Mouse (Mus musculus) CH12.LX (cell line): ENCODE data around the gene Yars. TPM values are rescaled to one million over a fixed set of nuclear protein-coding genes. Genes with fewer than 3 reads are reported as not detected.

Experiments
- DNase-seq: peaks from one replicate; pipeline ENCODE4 v3.0.0-alpha.2; 2013; ENCODE audit errors: extremely low read depth
- H3K27ac ChIP-seq: 2 replicates; pipeline ENCODE4 v1.5.1; 2012; ENCODE audit warnings: low read depth, mild to moderate bottlenecking, control low read depth, moderate library complexity; ENCODE audit not compliant: insufficient read depth
- H3K27me3 ChIP-seq: replicated peaks from 2 replicates; pipeline ENCODE3; 2012; ENCODE audit warnings: inconsistent platforms
- H3K36me3 ChIP-seq, 2 experiments: replicated peaks in 1 of 2; 2 replicates each; pipeline versions ENCODE3 to v1.6.1; 2012; ENCODE audit warnings: inconsistent platforms in 1 of 2, low read length in 1 of 2, mild to moderate bottlenecking in 1 of 2, mixed read lengths in 1 of 2, moderate library complexity in 1 of 2; ENCODE audit not compliant: control insufficient read depth in 1 of 2, insufficient read depth in 1 of 2
- H3K4me1 ChIP-seq, 2 experiments: 2 replicates each; pipeline ENCODE4 v1.6.1; 2012; ENCODE audit warnings: inconsistent platforms in 1 of 2, moderate library complexity in 1 of 2; ENCODE audit not compliant: insufficient read depth in 2 of 2, control insufficient read depth in 1 of 2
- H3K4me2 ChIP-seq: 2 replicates; pipeline ENCODE4 v1.6.1; 2012; ENCODE audit warnings: low read depth, mild to moderate bottlenecking, control low read depth; ENCODE audit not compliant: poor library complexity, insufficient read depth, severe bottlenecking
- H3K4me3 ChIP-seq, 3 experiments: fragments of 150-350 bp in 1 of 3; sonication (generic) in 1 of 3; replicated peaks in 1 of 3; 2 replicates each; pipeline versions ENCODE3 to v1.5.1; 2011 to 2012; ENCODE audit warnings: low read depth in 2 of 3, low read length in 2 of 3, mild to moderate bottlenecking in 2 of 3, moderate library complexity in 2 of 3, control low read depth in 1 of 3, improper control_type of control experiment in 1 of 3, inconsistent platforms in 1 of 3, mixed read lengths in 1 of 3; ENCODE audit not compliant: poor library complexity in 1 of 3
- H3K79me2 ChIP-seq: replicated peaks from 2 replicates; pipeline ENCODE4 v1.6.1; 2012; ENCODE audit warnings: mild to moderate bottlenecking, moderate library complexity; ENCODE audit not compliant: control insufficient read depth, poor library complexity, insufficient read depth, severe bottlenecking; ENCODE audit errors: extremely low read depth
- H3K9ac ChIP-seq: 2 replicates; pipeline ENCODE4 v1.6.1; 2012; ENCODE audit warnings: low read depth, mild to moderate bottlenecking, control low read depth, moderate library complexity; ENCODE audit not compliant: insufficient read depth
- H3K9me3 ChIP-seq: replicated peaks from 2 replicates; pipeline ENCODE3; 2012; ENCODE audit warnings: low read length, inconsistent platforms, mixed read lengths
- BHLHE40 ChIP-seq: IDR thresholded peaks from 2 replicates; pipeline ENCODE4 v1.6.1; 2011; ENCODE audit warnings: mild to moderate bottlenecking, low read depth, low read length, improper control_type of control experiment
- CHD1 ChIP-seq: IDR thresholded peaks from 2 replicates; pipeline ENCODE4 v1.6.1; 2012; ENCODE audit warnings: low read depth, low read length, improper control_type of control experiment, inconsistent platforms
- CHD2 ChIP-seq: IDR thresholded peaks from 2 replicates; pipeline ENCODE4 v1.6.1; 2011; ENCODE audit warnings: low read length, improper control_type of control experiment
- CTCF ChIP-seq, 2 experiments: IDR thresholded peaks in 1 of 2; conservative IDR thresholded peaks in 1 of 2; 2 replicates each; pipeline ENCODE4 v1.5.1; 2011 to 2012; ENCODE audit warnings: low read depth in 2 of 2, low read length in 2 of 2, improper control_type of control experiment in 1 of 2, inconsistent platforms in 1 of 2, mild to moderate bottlenecking in 1 of 2, moderate library complexity in 1 of 2
- ELF1 ChIP-seq: IDR thresholded peaks from 2 replicates; pipeline ENCODE4 v1.6.1; 2014; ENCODE audit warnings: low read depth, mild to moderate bottlenecking, inconsistent platforms, low read length, improper control_type of control experiment
- EP300 ChIP-seq: IDR thresholded peaks from 2 replicates; pipeline ENCODE4 v1.6.1; 2011; ENCODE audit warnings: low read length, improper control_type of control experiment
- GABPA ChIP-seq: IDR thresholded peaks from 2 replicates; pipeline ENCODE4 v1.6.1; 2012; ENCODE audit warnings: low read depth, low read length, improper control_type of control experiment, inconsistent platforms; ENCODE audit not compliant: insufficient replicate concordance
- IRF4 ChIP-seq: IDR thresholded peaks from 2 replicates; pipeline ENCODE4 v1.6.1; 2014; ENCODE audit warnings: low read depth, mild to moderate bottlenecking, inconsistent platforms, low read length, improper control_type of control experiment
- JUN ChIP-seq: IDR thresholded peaks from 2 replicates; pipeline ENCODE4 v1.6.1; 2011; ENCODE audit warnings: low read depth, mild to moderate bottlenecking, low read length, improper control_type of control experiment, moderate library complexity; ENCODE audit not compliant: insufficient read depth
- KAT2A ChIP-seq: IDR thresholded peaks from 2 replicates; pipeline ENCODE4 v1.6.1; 2012; ENCODE audit warnings: low read length, improper control_type of control experiment, inconsistent platforms; ENCODE audit not compliant: insufficient replicate concordance
- MAX ChIP-seq: IDR thresholded peaks from 2 replicates; pipeline ENCODE4 v1.6.1; 2011; ENCODE audit warnings: low read length, improper control_type of control experiment
- MEF2A ChIP-seq: IDR thresholded peaks from 2 replicates; pipeline ENCODE4 v1.6.1; 2014; ENCODE audit warnings: low read depth, mild to moderate bottlenecking, inconsistent platforms, low read length, improper control_type of control experiment, borderline replicate concordance
- MXI1 ChIP-seq: IDR thresholded peaks from 2 replicates; pipeline ENCODE4 v1.6.1; 2011; ENCODE audit warnings: mild to moderate bottlenecking, low read depth, low read length, improper control_type of control experiment
- NELFE ChIP-seq: IDR thresholded peaks from 2 replicates; pipeline ENCODE4 v1.6.1; 2011; ENCODE audit warnings: low read depth, low read length, improper control_type of control experiment
- PAX5 ChIP-seq: IDR thresholded peaks from 2 replicates; pipeline ENCODE4 v1.6.1; 2012; ENCODE audit warnings: low read length, inconsistent platforms, mixed read lengths
- POLR2AphosphoS2 ChIP-seq: IDR thresholded peaks from 2 replicates; pipeline ENCODE4 v1.6.1; 2011; ENCODE audit warnings: low read depth, low read length, improper control_type of control experiment
- SMC3 ChIP-seq: IDR thresholded peaks from 2 replicates; pipeline ENCODE4 v1.6.1; 2011; ENCODE audit warnings: low read depth, low read length, improper control_type of control experiment
- TBP ChIP-seq: conservative IDR thresholded peaks from 2 replicates; pipeline ENCODE4 v1.6.1; 2011; ENCODE audit warnings: low read depth, low read length, improper control_type of control experiment
- TCF12 ChIP-seq: IDR thresholded peaks from 2 replicates; pipeline ENCODE4 v1.6.1; 2014; ENCODE audit warnings: low read depth, mild to moderate bottlenecking, inconsistent platforms, low read length, improper control_type of control experiment
- UBTF ChIP-seq: IDR thresholded peaks from 2 replicates; pipeline ENCODE4 v1.6.1; 2012; ENCODE audit warnings: low read depth, mild to moderate bottlenecking, inconsistent platforms, low read length, improper control_type of control experiment, moderate library complexity
- USF1 ChIP-seq: IDR thresholded peaks from 2 replicates; pipeline ENCODE4 v1.6.1; 2014; ENCODE audit warnings: low read depth, mild to moderate bottlenecking, inconsistent platforms, low read length, improper control_type of control experiment
- USF2 ChIP-seq: conservative IDR thresholded peaks from 2 replicates; pipeline ENCODE4 v1.6.1; 2011; ENCODE audit warnings: low read depth, low read length, improper control_type of control experiment
- ZC3H11A ChIP-seq: IDR thresholded peaks from 2 replicates; pipeline ENCODE4 v1.6.1; 2012; ENCODE audit warnings: low read depth, mild to moderate bottlenecking, inconsistent platforms, low read length, improper control_type of control experiment
- ZMIZ1 ChIP-seq: IDR thresholded peaks from 2 replicates; pipeline ENCODE4 v1.6.1; 2012; ENCODE audit warnings: low read depth, mild to moderate bottlenecking, inconsistent platforms, low read length, improper control_type of control experiment
- ZNF384 ChIP-seq: IDR thresholded peaks from 2 replicates; pipeline ENCODE4 v1.6.1; 2012; ENCODE audit warnings: low read depth, low read length, improper control_type of control experiment, inconsistent platforms
- dilution Hi-C: fragments of 300-500 bp; cut with MboI; formaldehyde crosslinking; loops from 2 replicates; pipeline ENCODE4 v1.14.3; 2020; ENCODE audit warnings: low sequenced_read_pairs; ENCODE audit not compliant: extremely low pct_unique_long_range_greater_than_20kb, extremely low pct_ligation_motif_present
- in situ Hi-C: fragments of 300-500 bp; cut with MboI; formaldehyde crosslinking; loops from 3 replicates; pipeline ENCODE4 v1.14.3; 2019; ENCODE audit warnings: low sequenced_read_pairs, low pct_ligation_motif_present, low pct_unique_long_range_greater_than_20kb, mixed read lengths
- polyA plus RNA-seq: library from polyadenylated mRNA; unstranded; fragments of >175 nt; gene quantifications from 2 replicates; pipeline ENCODE4 v1.2.1, GENCODE M21; 2012; ENCODE audit warnings: low read depth; ENCODE audit not compliant: insufficient read length
- total RNA-seq, 2 experiments: library from RNA; depleted of rRNA; stranded (reverse); fragments of 300-350 nt in 1 of 2; fragments of >200 nt in 1 of 2; gene quantifications; 2 replicates each; pipeline ENCODE4 v1.2.3; 2012 to 2014

The Yars gene
- total and polyA plus RNA-seq, 3 experiments = 96.3 to 207 (median 180) TPM

GRCm38 (mm10) chr4:129161076-129161475 lies 28.5 kb upstream of the Yars start:
- no peak overlapping the region for H3K27ac ChIP-seq
- H3K4me3 ChIP-seq = no peak overlapping the region
- H3K4me2 ChIP-seq = no peak overlapping the region
- DNase-seq = no peak
- no peaks in the 10 kb centered on the region for H3K27me3 ChIP-seq
- TF ChIP-seq SMC3 (no peak), KAT2A (no peak), BHLHE40 (no peak), ZMIZ1 (no peak), MXI1 (no peak), ZNF384 (no peak), NELFE (no peak), USF2 (no peak), UBTF (no peak), TBP (no peak), PAX5 (no peak), POLR2AphosphoS2 (no peak), MAX (no peak), JUN (no peak), USF1 (no peak), MEF2A (no peak), GABPA (no peak), IRF4 (no peak)
- H3K9ac ChIP-seq = no peak overlapping the region
- H3K9me3 ChIP-seq = no peaks in the 10 kb centered on the region
- no peaks in the 10 kb centered on the region for H3K4me1 ChIP-seq
- H3K79me2 ChIP-seq = no peaks in the 10 kb centered on the region
- in situ Hi-C loops = no loop called here
- H3K36me3 ChIP-seq = peaks cover 18 to 70% of the 10 kb centered on the region in 2 experiments
- dilution Hi-C loops = no loop called here

GRCm38 (mm10) chr4:129161581-129162255 lies 27.8 kb upstream of the Yars start:
- H3K36me3 ChIP-seq = peaks cover 16 to 68% of the 10 kb centered on the region in 2 experiments
- in situ Hi-C loops = no loop called here

More at GRCm38 (mm10) chr4:129161581-129162255, 27.8 kb upstream of the Yars start:
- no peak overlapping the region for H3K9ac ChIP-seq
- no peaks in the 10 kb centered on the region for H3K4me1 ChIP-seq
- no peak for TF ChIP-seq KAT2A
- TF ChIP-seq BHLHE40 = no peak
- TF ChIP-seq EP300 = no peak
- no peak for TF ChIP-seq MXI1
- no peak for TF ChIP-seq UBTF
- TF ChIP-seq POLR2AphosphoS2 = no peak
- no peak for TF ChIP-seq MEF2A
- no peak for TF ChIP-seq GABPA
- TF ChIP-seq CHD1 = no peak
- TF ChIP-seq CTCF (conservative IDR thresholded peaks at IDR 0.05 in 1 of 2, IDR thresholded peaks at IDR 0.05 in 1 of 2; ENCODE audit: low read depth in 2 of 2, low read length in 2 of 2) = no peak
- no peak for TF ChIP-seq ELF1
- TF ChIP-seq PAX5 = no peak
- no peak for TF ChIP-seq IRF4
- no peak for TF ChIP-seq ZNF384
- no peak for TF ChIP-seq NELFE
- TF ChIP-seq ZC3H11A = no peak
- no peak for TF ChIP-seq USF1
- no peak for TF ChIP-seq SMC3
- TF ChIP-seq CHD2 = no peak
- no peak for TF ChIP-seq TCF12
- no peak overlapping the region for H3K27ac ChIP-seq
- H3K79me2 ChIP-seq = no peaks in the 10 kb centered on the region
- H3K4me2 ChIP-seq = no peak overlapping the region
- H3K4me3 ChIP-seq = no peak overlapping the region
- H3K27me3 ChIP-seq = no peaks in the 10 kb centered on the region
- no peak for DNase-seq
- H3K9me3 ChIP-seq = no peaks in the 10 kb centered on the region
- dilution Hi-C loops = no loop called here
